Mouse (Mus musculus) liver, embryonic 14.5 days (tissue): Measurements from ENCODE around the gene Triml2. TPM values are rescaled to one million over a fixed set of nuclear protein-coding genes. Genes with fewer than 3 reads are reported as not detected.

Experiments used
- ATAC-seq: fragments of 200-750 bp; cut with Nextera tagmentation; 2 replicates; pipeline ENCODE4 v1.8.0; 2017; ENCODE audit warnings: moderate number of reproducible peaks, mild to moderate bottlenecking, moderate library complexity; ENCODE audit not compliant: insufficient read depth
- DNase-seq, 3 experiments: peaks; one replicate each; pipeline ENCODE4 v3.0.0-alpha.2; 2012 to 2013; ENCODE audit warnings: low read depth in 3 of 3, low spot score in 3 of 3
- H3K27ac ChIP-seq: fragments of 300-500 bp; sonication (generic); 2 replicates; pipeline ENCODE4 v1.5.1; 2014; ENCODE audit warnings: moderate library complexity, mild to moderate bottlenecking, control low read depth, inconsistent platforms
- H3K27me3 ChIP-seq: fragments of 300-500 bp; sonication (generic); 2 replicates; pipeline ENCODE4 v1.6.1; 2014; ENCODE audit warnings: mild to moderate bottlenecking, low read length, moderate library complexity; ENCODE audit not compliant: control insufficient read depth, insufficient read depth
- H3K36me3 ChIP-seq: fragments of 300-500 bp; sonication (generic); replicated peaks from 2 replicates; pipeline ENCODE4 v1.6.1; 2014; ENCODE audit warnings: low read depth; ENCODE audit not compliant: control insufficient read depth, insufficient read depth
- H3K4me1 ChIP-seq, 2 experiments: fragments of 200-500 bp in 1 of 2; fragments of 300-500 bp in 1 of 2; sonication (generic) in 1 of 2; replicated peaks; 2 replicates each; pipeline ENCODE4 v1.6.1; 2012 to 2014; ENCODE audit warnings: antibody characterized with exemption in 1 of 2, inconsistent platforms in 1 of 2, low read length in 1 of 2; ENCODE audit not compliant: control insufficient read depth in 2 of 2, insufficient read depth in 2 of 2
- H3K4me2 ChIP-seq: fragments of 300-500 bp; sonication (generic); 2 replicates; pipeline ENCODE4 v1.6.1; 2014; ENCODE audit warnings: low read depth, mild to moderate bottlenecking, control low read depth, moderate library complexity
- H3K4me3 ChIP-seq, 2 experiments: fragments of 200-500 bp in 1 of 2; fragments of 300-500 bp in 1 of 2; sonication (generic) in 1 of 2; 2 replicates each; pipeline ENCODE4 v1.5.1; 2012 to 2014; ENCODE audit warnings: low read depth in 2 of 2, low read length in 2 of 2, mild to moderate bottlenecking in 2 of 2, control low read depth in 1 of 2, inconsistent platforms in 1 of 2, moderate library complexity in 1 of 2; ENCODE audit not compliant: insufficient read depth in 1 of 2
- H3K9ac ChIP-seq: fragments of 300-500 bp; sonication (generic); replicated peaks from 2 replicates; pipeline ENCODE4 v1.6.1; 2014; ENCODE audit warnings: mild to moderate bottlenecking, control low read depth, moderate library complexity
- H3K9me3 ChIP-seq: fragments of 300-500 bp; sonication (generic); 2 replicates; pipeline ENCODE4 v1.6.1; 2016; ENCODE audit warnings: low read length, mixed read lengths; ENCODE audit not compliant: control insufficient read depth
- CTCF ChIP-seq: IDR thresholded peaks from 2 replicates; pipeline ENCODE4 v1.5.1; 2016; ENCODE audit warnings: antibody characterized with exemption, low read depth, control low read depth
- EP300 ChIP-seq: IDR thresholded peaks from 2 replicates; pipeline ENCODE4 v1.6.1; 2016; ENCODE audit warnings: antibody characterized with exemption, low read depth
- WGBS: fragments of 180-500 bp; shearing (Covaris S2); extraction: QIAGEN DNeasy Blood & Tissue Kit; methylation state at CpG from one replicate; pipeline ENCODE4 v1.1.7; 2014; ENCODE audit not compliant: insufficient replicate concordance; 5-methylcytosine and 5-hydroxymethylcytosine counted together
- polyA plus RNA-seq, 2 experiments: library from polyadenylated mRNA; depleted of rRNA in 1 of 2; stranded (reverse) in 1 of 2; unstranded in 1 of 2; fragments of >200 nt; fragmentation: Nextera tagmentation in 1 of 2; extraction: Ambion mirVana in 1 of 2; gene quantifications; 2 replicates each; pipeline versions ENCODE4 v1.2.1 to v1.2.3; 2012 to 2014

Triml2 gene
- polyA plus RNA-seq (2012; rRNA removed) = not detected in 2 replicates
- polyA plus RNA-seq (2014; fragmentation: Nextera tagmentation; extraction: Ambion mirVana) = not detected in 2 replicates

GRCm38 (mm10) chr8:43180054-43180690 is at the start of gene Triml2:
Triml2 (plus strand) TSS chr8:43180541.
- TF ChIP-seq CTCF (no peak), EP300 (no peak)
- WGBS = 76% methylated on average over 13 of the region's 13 CpGs
- Histone ChIP-seq H3K27me3 (no peaks in the 10 kb centered on the region), H3K4me3 (no peak within 1 kb of the TSS), H3K9me3 (no peaks in the 10 kb centered on the region), H3K4me2 (no peak within 1 kb of the TSS), H3K27ac (no peak within 1 kb of the TSS), H3K4me1 (no peaks in the 10 kb centered on the region), H3K36me3 (no peaks in the 10 kb centered on the region), H3K9ac (no peak within 1 kb of the TSS)
- DNase-seq (no peak), ATAC-seq (no peak)

GRCm38 (mm10) chr8:43141386-43141785 is 39.0 kb upstream of the Triml2 start, which contains the start of gene Triml1:
Triml1 (minus strand) TSS chr8:43141486.
- no peak within 1 kb of the TSS for H3K9ac ChIP-seq
- H3K4me1 ChIP-seq = no peaks in the 10 kb centered on the region
- no peak within 1 kb of the TSS for H3K4me2 ChIP-seq
- H3K4me3 ChIP-seq = no peak within 1 kb of the TSS
- DNase-seq = no peak
- no peaks in the 10 kb centered on the region for H3K27me3 ChIP-seq
- WGBS = 59% methylated on average over 2 of the region's 2 CpGs
- H3K9me3 ChIP-seq = no peaks in the 10 kb centered on the region; the same call in 1 of the 2 replicates
- no peaks in the 10 kb centered on the region for H3K36me3 ChIP-seq
- ATAC-seq = no peak
- H3K27ac ChIP-seq = no peak within 1 kb of the TSS
- no peak for TF ChIP-seq EP300
- no peak for TF ChIP-seq CTCF

- whole genome bisulfite sequencing = 70% methylated on average over 9 of the region's 9 CpGs
- no peaks in the 10 kb centered on the region for H3K4me1 ChIP-seq
- DNase-seq = no peak
- no peak overlapping the region for H3K4me2 ChIP-seq
- no peaks in the 10 kb centered on the region for H3K27me3 ChIP-seq
- H3K36me3 ChIP-seq = no peaks in the 10 kb centered on the region
- H3K9ac ChIP-seq = no peak overlapping the region
- no peaks in the 10 kb centered on the region for H3K9me3 ChIP-seq
- TF ChIP-seq CTCF = no peak
- TF ChIP-seq EP300 = no peak
- no peak overlapping the region for H3K4me3 ChIP-seq
- H3K27ac ChIP-seq = no peak overlapping the region
- no peak for ATAC-seq
Observed at GRCm38 (mm10) chr8:43149307-43149706, 31.0 kb upstream of the Triml2 start.

- Histone ChIP-seq H3K4me3 (no peak overlapping the region), H3K4me2 (no peak overlapping the region), H3K9me3 (no peaks in the 10 kb centered on the region), H3K4me1 (no peaks in the 10 kb centered on the region), H3K27ac (no peak overlapping the region), H3K9ac (no peak overlapping the region), H3K27me3 (no peaks in the 10 kb centered on the region), H3K36me3 (no peaks in the 10 kb centered on the region)
- no peak for ATAC-seq
- WGBS = 42% methylated on average over 11 of the region's 11 CpGs
- DNase-seq = no peak
- TF ChIP-seq CTCF = no peak
- TF ChIP-seq EP300 = no peak
Observed at GRCm38 (mm10) chr8:43163255-43163654, 17.1 kb upstream of the Triml2 start.

GRCm38 (mm10) chr8:43164453-43164852 is 15.9 kb upstream of the Triml2 start:
- Histone ChIP-seq H3K4me1 (no peaks in the 10 kb centered on the region), H3K27me3 (no peaks in the 10 kb centered on the region), H3K27ac (no peak overlapping the region), H3K9ac (no peak overlapping the region), H3K4me2 (no peak overlapping the region), H3K4me3 (no peak overlapping the region), H3K36me3 (no peaks in the 10 kb centered on the region), H3K9me3 (no peaks in the 10 kb centered on the region)
- no peak for ATAC-seq
- no peak for DNase-seq
- 45% methylated on average over 3 of the region's 3 CpGs for WGBS
- TF ChIP-seq EP300 (no peak), CTCF (no peak)
